Comparison of ENCODE assay signal across 22 mouse cellular contexts in the genomic region with DNA sequence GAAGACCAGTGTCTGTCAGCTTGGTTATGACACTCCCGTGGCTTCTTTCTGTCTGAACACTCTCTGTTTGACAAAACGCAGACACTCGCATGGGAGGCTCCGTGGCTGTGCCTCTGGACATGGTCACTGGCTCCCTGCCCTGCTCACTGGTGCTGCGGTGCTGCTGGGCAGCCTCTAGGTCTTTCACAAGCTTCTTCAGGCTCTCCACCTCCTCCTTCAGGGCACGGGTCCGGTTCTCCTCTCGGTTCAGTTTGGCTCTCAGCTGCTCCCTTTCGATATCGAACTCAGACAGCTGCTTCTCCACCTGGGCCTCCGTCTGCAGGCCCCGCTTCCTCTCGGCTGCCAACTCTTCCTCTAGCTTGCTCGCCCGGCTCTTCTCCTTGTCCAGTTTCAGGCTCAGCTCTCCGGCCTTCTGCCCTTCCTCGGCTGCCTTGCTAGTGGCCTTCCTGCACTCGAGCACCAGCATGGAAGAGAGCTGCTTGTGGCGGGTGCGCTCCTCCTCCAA. TPM values are rescaled to one million over a fixed set of nuclear protein-coding genes. Genes with fewer than 3 reads are reported as not detected.
DNase-seq lines count a peak whose midpoint lies in the region; ATAC-seq and TF ChIP-seq lines count a peak whose summit lies in the region.
"Had no signal": no experiment of that assay in that cellular context is flagged by ENCODE, and none has a peak within 500 bp of the region (broad histone marks: within the 10 kb centered on the region; RNA-seq: fewer than 3 reads in every experiment).

No protein-coding gene starts in this region.

- peak; percentile 92 for DNase-seq in heart, adult 11 months
- DNase-seq in heart, adult 18-20 months: no peak
- DNase-seq in left cerebral cortex, adult 2 months (ENCODE audit: extremely low spot score in 1 of 2, low spot score in 2 of 2): no peak
- DNase-seq in left cerebral cortex, postnatal 4 days: no peak
- DNase-seq in Patski (ENCODE audit: low read depth, low spot score): no peak
- no peak for DNase-seq in cerebellum, postnatal 14 days
- DNase-seq: adrenal gland, postnatal 14 days; cerebellum, adult 11-12 months; cerebellum, adult 9-10 months; cerebellum, postnatal 36 days; gastrocnemius, postnatal 25 days; heart, postnatal 10 days; heart, postnatal 4 days had no signal

- no peak for TF ChIP-seq CTCF in left cerebral cortex, adult 2 months (IDR thresholded peaks at IDR 0.05)
- TF ChIP-seq CTCF in E14TG2a.4 (conservative IDR thresholded peaks at IDR 0.05; ENCODE audit: low read length) (no peak), Patski (IDR thresholded peaks at IDR 0.05) (no peak)

- peaks cover 38% of the 10 kb centered on the region for H3K4me1 ChIP-seq in E14TG2a.4 (replicated peaks; ENCODE audit: low read depth, low read length)

- POLR2A ChIA-PET in Patski (lab: Charles Lee): interaction anchor here (0.8 to 2.9 kb wide), 3 partner anchors 11 to 20 kb away, joined by 3 to 14 read pairs (median 3); no protein-coding TSS in a partner anchor

- H3K27ac ChIP-seq in left cerebral cortex, adult 2 months: peak overlapping the region; percentile 51; the same call in 1 of the 2 replicates
- H3K27ac ChIP-seq: embryonic facial prominence, embryonic 13.5 days; forebrain, embryonic 12.5 days; heart, embryonic 10.5 days; hindbrain, embryonic 12.5 days had no signal

- H3K27me3 ChIP-seq in E14TG2a.4 (ENCODE audit: insufficient read depth, low read length) (no peaks in the 10 kb centered on the region), Patski (no peaks in the 10 kb centered on the region)
- H3K27me3 ChIP-seq: embryonic facial prominence, embryonic 13.5 days; hindbrain, embryonic 12.5 days had no signal

- in situ Hi-C loops in Patski (cut with MboI; ENCODE audit: low pct_unique_long_range_greater_than_20kb): loop anchor here (5.0 kb wide), 1 partner anchor 47 kb away; a partner anchor contains a TSS

- no peaks in the 10 kb centered on the region for H3K9me3 ChIP-seq in E14TG2a.4 (ENCODE audit: low read length)
- H3K9me3 ChIP-seq: embryonic facial prominence, embryonic 13.5 days; forebrain, embryonic 12.5 days; heart, embryonic 10.5 days; hindbrain, embryonic 12.5 days had no signal

- CTCF ChIA-PET in Patski (lab: Charles Lee): interaction anchor here (1.4 to 8.5 kb wide), 3 partner anchors 10 to 52 kb away, joined by 4 to 73 read pairs (median 67); no protein-coding TSS in a partner anchor

- H3K4me3 ChIP-seq in left cerebral cortex, adult 2 months: no peak overlapping the region
- H3K4me3 ChIP-seq in E14TG2a.4 (replicated peaks; ENCODE audit: low read length): peak overlapping the region; percentile 65
- H3K4me3 ChIP-seq: embryonic facial prominence, embryonic 13.5 days; forebrain, embryonic 12.5 days; heart, embryonic 10.5 days; hindbrain, embryonic 12.5 days had no signal

- intact Hi-C loops in left cerebral cortex, adult 2 months (cut with DNase I): no loop called here
- intact Hi-C loops in left cerebral cortex, postnatal 4 days (cut with DNase I): no loop called here

- peaks cover 75% of the 10 kb centered on the region for H3K36me3 ChIP-seq in E14TG2a.4 (ENCODE audit: insufficient read depth, low read length)

- peak; percentile 17 for ATAC-seq in Patski
- ATAC-seq: activated CD4-positive, CD25-positive, alpha-beta regulatory T cell, adult 4 months; forebrain, embryonic 16.5 days; hindbrain, embryonic 16.5 days had no signal

RNA-seq across cellular contexts. Expression of a gene that starts 43.9 kb away (rescaled TPM):
- total RNA-seq in heart, adult 18-20 months (2021): 1 to 10 TPM in 1 of 2 experiments, under 1 TPM in 1; 0.82 to 1.9 TPM
- total RNA-seq in left cerebral cortex, adult 2 months (2021): 1 to 10 TPM; 2.0 to 2.3 TPM
- 1 to 10 TPM; 1.9 TPM for total RNA-seq in left cerebral cortex, postnatal 4 days (2021)
- 1.7 TPM for polyA plus RNA-seq in Patski (2021)
- total RNA-seq: granulocyte monocyte progenitor cell, adult 5-6 weeks had no signal

RNA-seq across cellular contexts. Expression of a gene that starts 47.3 kb away (rescaled TPM):
- total RNA-seq in heart, adult 18-20 months (2021): 10 to 100 TPM; 20.7 to 21.6 TPM
- total RNA-seq in left cerebral cortex, adult 2 months (2021): 10 to 100 TPM; 23.8 to 27.9 TPM
- total RNA-seq in left cerebral cortex, postnatal 4 days (2021): 10 to 100 TPM; 62.4 to 75.7 TPM
- polyA plus RNA-seq in Patski (2021): 46.4 TPM
- polyA plus RNA-seq: activated CD4-positive, CD25-positive, alpha-beta regulatory T cell, adult 4 months had no signal
